Mouse (Mus musculus) heart, adult 18-20 months (tissue): ENCODE results near the gene Zfp652. TPM values are rescaled to one million over a fixed set of nuclear protein-coding genes. Genes with fewer than 3 reads are reported as not detected.

ENCODE experiments used
- DNase-seq, 2 experiments: peaks; one replicate each; pipeline ENCODE4 v3.0.0; 2021 to 2022; ENCODE audit warnings: mixed read lengths in 1 of 2
- total RNA-seq, 2 experiments: library from RNA; stranded (reverse); gene quantifications; 2 replicates each; pipeline ENCODE4 v1.2.3; 2021

Zfp652 gene
- total RNA-seq, 2 experiments from 2014 or later = 49.4 to 52.2 TPM

DNA sequence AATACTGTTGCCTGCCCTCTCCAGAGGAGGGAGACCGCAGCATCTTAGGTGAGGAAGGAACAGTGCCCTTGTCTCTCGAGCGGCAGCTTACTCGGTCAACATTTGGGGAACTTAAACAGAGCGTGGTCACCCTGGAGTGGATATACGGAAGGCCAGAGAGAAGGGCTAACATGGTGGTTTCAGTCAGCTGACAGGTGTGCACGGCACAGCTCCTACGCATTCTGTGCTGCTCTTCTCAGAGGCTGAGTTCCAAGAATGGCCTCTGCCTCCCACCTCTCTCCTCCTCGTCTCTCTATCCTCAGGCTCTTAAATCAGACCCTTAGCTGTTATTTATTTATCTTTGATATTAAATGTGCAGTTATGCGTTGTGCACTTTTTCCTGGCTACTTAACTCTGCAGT is 52.9 kb downstream of the Zfp652 start:
- no peak for DNase-seq

DNA sequence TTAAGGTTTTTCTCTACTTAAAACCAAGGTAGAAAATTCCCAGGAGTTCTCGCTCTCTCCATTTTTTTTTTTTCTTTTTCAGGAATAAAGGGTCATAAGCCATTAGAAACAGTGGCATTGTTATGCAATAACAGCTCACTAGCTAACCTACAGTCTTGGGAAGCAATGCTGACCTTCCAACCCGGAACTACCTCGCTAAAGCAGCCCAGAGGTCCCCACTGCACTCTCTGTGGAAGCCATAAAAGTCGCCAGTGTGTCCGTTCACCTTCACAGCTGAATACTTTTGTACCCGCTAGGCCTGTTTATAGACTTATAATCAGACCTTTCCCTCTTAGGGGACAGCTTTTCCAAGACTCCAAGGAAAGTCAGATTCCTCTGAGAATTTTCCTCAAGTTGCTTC is 55.8 kb downstream of the Zfp652 start:
- no peak for DNase-seq

DNA sequence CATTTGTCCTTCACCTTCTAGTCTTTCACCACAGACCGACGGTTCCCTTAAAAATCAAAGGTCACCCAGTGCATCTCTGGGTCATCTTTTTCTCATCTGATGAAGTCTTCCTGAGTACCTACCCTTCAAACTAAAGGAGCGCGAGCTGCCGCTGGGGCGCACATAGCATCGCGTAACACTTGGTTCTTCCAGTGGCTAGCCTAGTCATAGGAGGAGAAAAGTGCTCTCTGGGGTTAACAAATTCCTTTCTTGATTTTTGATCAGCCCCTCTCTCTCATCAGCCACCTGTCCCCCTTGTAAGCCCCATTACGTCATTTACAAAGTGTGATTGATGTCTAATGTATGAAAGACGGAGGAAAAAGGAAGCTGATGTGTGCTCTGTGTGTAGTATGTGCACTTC is 56.7 kb downstream of the Zfp652 start:
- no peak for DNase-seq

DNA sequence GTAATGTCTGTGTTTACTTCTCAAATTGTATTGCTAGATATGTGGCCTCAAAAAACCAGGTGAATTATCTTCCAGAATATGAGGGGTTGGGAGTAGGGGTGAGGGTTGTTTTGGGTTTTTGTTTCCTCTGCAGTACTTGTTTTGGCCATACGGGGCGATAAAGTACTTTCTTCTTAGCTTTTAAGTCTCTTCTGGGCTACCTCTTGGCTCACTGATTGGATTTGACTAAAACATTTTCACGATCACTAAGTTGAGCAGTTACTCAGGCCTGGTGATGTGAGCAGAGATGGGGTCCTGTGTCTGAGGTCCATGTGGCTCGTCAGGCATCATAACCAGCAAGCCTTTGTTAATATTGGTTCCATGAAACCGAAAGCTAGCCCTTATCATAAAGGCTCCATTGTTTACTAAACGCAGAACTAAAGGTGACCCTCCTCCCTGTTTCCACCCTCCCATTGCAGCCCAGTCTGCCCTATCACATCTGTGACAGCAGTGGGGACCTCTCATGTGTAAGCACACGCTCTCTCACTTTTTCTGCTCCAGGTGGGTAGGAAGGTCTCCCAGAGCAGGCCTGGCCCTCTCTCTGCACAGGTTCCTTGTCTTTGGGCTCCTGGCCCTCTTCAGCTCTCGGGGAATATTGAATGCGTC is 58.4 kb downstream of the Zfp652 start:
- peak in 1 of 2 experiments; percentile 66 for DNase-seq

DNA sequence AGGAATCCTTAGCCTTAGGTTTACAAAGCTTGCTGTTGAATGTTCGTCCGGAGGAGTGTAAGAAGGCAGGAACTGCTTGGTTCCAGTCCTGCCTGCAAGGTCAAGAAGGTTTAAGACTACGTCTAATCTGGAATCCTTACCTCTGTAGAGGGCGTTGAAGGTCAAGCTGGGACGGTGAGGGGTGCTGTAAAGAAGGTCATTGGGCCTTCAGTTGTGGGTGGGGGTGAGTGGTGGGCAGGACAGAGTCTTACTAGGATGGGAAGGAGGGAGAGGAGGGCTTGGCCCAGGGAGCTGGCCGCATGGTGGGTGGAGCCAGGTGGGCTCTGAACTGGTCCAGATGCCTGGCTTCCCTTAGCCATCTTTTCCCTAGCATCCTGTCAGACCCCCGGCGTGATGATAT is 59.2 kb downstream of the Zfp652 start:
- no peak for DNase-seq

DNA sequence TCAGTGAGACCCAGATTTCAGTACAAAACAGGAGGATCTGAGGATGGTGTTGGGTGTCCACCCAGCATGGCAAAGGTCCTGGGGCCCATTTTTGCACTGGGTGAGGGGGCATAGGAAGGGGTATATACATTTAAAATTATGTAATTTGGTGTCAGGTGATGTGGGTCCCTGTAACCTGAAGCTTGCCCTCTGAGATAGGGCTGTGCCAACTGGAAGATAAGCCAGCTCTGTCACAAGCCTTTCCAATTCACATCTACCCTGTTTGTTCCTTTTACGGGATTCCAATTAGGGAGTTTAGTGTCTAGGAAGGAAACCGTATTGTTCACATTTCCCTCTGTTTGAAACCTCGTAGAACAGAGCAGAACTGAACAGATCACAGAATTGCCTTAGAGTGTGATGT is 60.8 kb downstream of the Zfp652 start:
- peak in 1 of 2 experiments; percentile 29 for DNase-seq

DNA sequence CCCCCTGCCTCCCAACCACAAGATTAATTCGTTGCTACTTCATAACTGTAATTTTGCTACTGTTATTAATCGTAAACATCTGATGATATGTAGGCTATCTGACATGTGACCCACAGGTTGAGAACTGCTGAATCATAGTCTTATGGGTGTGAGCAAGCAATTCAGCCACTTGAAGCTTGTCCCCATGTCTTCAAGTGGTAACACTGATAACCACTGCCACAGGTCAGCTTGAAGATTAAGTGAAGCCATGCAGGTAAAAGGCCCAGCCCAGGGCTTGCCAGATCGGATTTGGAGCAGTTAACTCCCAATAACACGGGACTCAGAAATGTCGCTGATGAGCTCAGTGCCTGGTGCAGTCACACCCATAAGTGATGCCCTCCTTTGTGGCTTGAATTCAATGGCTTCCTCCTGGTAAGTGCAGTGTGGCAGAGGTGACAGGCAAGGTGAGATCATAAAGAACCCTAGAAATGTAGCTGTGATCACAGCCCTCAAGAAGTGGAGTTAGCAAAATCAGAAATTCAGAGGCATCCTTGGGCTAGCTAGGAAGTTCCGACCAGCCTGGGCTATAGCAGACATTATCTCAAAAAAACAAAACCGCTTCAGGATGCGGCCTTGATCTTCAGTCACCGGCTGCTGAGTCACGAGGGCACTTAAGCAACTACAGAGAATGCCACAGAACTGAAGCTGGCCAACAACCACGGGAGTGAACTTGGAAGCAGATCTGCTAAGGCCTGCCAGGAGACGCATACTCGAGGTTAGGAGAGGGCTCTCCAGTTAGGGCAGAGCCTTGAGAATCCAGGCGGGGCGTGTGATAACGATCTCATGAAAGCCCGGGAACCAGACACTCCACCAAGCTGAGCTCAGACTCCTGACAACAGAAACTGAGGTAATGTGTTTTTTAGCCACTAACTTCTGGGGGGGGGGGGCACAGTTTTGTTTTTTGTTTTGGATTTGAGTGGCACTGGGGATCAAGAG is 65.1 kb downstream of the Zfp652 start:
- peak; percentile 73 to 85 for DNase-seq

DNA sequence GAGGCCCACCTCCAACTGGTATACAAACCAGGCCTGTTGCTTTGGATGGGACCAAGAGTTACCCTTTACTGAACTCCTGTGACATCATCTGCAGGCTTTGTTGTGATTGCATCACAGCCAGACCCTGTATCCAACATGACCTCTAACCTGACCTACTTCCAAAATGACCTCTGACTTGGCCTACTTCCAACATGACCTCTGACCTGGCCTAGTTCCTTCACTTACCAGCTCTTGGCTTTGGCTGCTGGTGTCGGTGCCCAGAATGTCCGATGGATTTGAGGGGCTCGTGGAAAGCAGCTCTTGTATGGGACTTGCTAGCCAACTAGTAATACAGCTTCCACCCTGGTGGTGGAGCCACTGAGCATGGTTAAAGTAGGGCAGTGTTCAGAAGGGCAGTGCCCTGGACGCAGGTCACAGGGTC is 66.4 kb downstream of the Zfp652 start:
- no peak for DNase-seq

DNA sequence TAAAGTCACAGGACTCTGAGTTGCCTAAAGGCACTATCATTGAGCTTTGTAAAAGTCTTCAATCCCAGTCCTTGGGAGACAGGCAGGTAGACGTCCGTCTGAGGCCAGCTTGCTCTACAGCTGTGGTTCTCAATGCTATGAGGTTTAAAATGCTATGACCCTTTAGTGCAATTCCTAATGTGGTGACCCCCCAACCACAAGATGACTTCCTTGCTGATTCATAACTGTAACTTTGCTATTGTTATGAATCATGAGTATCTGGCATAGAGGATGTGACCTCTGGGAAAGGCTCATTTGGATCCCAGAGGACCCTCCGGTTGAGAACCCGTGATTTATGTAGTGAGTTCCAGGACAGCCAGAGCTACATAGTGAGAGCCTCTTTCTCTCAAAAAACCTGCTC is 66.9 kb downstream of the Zfp652 start:
- DNase-seq = no peak

DNA sequence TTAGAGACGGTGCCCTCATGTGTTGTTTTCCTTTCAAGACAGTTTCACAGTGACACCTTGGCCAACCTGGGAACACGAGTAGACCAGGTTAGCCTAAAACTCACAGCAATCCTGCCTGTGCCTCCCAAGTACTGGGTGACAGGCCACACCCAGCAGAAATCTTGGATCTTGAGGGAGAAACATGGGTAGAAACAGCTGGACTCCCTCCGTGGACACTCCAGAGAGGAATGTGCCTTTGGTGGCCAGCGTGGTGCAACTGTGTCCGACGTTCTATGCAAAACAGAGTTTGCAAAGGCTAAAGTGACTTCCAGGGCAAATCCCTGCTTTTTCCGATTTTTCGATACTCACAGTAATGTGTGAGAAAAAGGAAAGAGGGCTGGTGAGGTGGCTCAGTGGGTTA is 68.0 kb downstream of the Zfp652 start:
- no peak for DNase-seq

DNA sequence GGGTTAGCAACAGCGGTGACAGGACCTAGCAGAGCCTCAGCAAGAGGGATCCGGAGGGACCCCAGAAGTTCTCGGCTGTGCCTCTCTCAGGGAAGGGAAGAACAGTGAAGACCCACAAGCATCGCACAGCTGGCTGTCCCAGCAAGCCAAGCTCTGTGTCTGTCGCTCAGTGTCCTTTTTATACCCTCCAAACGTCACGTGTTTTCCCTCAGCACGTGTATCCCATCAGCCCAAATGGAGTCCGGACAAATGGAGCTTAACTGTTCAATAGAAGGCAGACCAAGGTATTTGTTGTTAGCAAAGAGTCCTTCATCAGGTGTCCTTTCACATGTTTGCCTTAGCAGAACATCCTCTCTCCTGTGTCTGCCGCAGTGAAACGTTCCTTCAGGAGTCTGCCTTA is 69.1 kb downstream of the Zfp652 start:
- no peak for DNase-seq

DNA sequence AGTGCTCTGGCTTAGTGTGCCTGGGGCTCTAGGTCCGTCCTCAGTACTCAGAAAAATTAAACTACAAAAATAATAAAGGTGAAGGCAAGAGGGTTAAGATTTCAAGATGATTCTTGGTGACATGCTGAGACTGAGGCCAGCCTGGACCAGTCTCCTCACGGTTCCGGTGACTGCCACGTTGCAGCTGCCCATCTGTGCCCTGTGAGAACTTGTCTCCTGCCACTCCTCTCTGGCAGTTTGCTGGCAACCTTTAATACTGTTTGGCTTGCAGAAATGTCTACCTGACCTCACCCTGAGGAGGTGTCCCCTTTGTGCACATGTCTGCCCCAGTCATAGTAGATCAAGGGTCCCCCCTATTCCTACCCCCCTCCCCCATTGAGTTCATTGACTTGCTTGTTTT is 71.0 kb downstream of the Zfp652 start:
- no peak for DNase-seq

DNA sequence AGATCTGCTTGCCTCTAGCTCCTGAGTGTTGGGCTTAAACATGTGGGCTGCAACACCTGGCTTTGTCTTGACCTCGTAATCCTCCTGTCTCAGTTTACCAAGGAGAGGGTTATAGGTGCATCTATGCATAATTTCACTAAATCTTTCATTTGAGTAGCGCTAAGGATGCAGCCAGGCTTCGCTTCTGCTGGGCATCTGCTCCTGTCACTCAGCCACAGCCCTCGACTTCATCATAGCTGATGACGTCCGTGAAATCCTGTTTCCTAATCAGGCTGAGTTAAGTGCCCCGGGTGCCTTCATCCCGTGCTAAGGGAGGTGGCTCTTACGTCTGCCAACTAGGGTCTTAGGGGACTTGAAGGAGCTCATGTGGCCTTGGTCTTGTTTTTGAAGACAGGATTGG is 71.5 kb downstream of the Zfp652 start:
- DNase-seq = no peak

DNA sequence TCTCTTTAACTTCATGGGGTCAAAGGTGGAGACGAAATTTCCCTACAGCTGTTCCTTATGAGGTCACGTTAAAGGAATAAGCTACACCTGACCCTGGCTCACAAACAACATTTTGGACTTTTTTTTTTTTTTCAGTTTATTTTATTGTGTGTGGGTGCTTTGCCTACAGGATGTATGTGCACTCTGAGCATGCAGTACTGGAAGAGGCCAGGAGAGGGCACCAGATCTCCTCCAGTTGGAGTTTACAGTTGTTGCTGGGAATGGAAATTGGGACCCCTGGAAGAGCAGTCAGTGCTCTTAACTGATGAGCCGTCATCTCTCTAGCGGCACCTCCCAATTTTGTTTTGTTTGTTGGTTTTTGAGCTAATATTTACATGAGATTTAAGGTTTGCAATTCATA is 73.2 kb downstream of the Zfp652 start:
- DNase-seq = no peak

DNA sequence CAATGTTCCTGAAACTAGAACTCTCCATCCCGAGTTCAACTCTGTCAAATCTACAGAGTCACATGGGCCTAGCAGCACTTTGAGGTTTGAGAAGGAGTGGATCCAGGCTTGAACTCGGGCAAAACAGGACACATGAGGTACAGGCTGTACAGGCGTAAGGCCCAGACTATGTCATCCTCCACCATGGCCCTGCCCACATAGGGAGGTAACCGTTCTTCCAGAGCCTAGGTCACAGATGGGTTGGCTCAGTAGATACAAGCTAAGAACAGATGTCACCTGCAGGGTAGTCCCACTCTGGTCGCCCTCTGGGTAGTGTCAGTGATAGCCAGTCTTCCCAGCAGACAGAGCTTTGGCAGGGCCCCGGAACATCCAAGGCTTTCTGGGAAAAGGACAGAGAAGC is 74.0 kb downstream of the Zfp652 start:
- DNase-seq = no peak

DNA sequence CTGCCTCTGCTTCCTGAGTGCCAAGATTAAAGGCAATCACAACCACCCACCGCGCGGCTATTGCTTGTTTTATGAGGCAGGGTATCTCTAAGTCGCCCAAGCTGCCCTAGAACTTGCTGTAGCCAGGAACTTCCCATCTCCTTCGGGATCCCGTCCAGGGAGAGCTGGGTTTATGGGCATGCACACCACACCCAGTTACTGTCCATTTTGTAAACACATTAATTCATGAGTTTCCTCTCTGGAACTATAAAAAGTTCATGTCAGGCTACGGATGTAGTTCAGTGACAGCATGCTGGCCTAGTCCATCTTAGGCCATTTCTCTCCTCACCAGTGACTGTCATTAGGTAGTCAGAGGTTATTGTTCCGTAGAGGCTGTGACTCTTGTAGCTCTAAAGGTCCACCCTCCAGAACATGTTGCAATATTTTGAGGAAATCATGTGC is 77.0 kb downstream of the Zfp652 start:
- DNase-seq = peak in 1 of 2 experiments; percentile 51

DNA sequence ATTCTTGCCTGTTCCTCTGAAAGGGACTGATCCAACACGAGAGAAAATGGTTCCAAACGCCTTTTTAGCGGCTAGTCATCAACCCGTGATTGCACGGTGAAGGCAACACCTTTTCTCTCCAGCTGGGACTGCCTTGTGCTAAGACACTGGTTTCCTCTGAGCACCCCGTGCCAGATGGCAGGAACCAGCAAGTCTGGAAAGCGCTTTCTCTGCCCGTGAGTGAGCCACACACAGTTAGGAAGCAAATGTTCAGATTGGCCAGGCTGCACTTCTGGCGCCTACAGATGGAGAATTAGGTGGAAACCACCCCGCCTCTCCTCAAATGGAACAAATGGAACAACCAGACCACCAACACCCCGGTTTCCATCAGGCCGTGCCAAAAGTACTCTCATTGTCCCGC is 79.3 kb downstream of the Zfp652 start:
- peak in 1 of 2 experiments; percentile 57 for DNase-seq

DNA sequence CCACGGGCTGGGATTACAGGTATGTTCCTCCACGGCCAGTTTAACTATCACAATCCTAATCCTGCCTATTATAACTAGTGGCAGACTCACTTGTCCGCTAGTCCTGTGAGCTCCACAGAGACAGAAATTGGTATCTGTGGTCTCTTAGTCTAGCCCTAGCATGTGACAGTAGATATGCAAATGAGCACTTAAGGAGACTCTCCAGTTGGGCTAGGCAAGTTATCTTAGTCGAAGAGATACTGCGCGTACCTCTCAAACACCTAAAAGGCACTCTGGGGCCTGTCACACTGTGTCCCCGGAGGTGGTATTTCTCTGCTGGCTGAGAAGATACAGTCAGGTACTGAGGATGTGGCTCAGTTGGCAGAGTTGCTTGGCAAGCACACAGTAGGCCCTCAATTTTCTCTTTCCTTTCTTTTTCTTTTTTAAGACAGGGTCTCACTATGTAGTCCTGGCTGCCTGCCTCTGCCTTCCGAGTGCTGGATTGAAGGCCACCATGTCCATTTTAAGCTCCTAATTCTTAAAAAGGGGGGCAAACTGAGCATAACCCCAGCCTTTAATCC is 80.6 kb downstream of the Zfp652 start:
- no peak for DNase-seq

DNA sequence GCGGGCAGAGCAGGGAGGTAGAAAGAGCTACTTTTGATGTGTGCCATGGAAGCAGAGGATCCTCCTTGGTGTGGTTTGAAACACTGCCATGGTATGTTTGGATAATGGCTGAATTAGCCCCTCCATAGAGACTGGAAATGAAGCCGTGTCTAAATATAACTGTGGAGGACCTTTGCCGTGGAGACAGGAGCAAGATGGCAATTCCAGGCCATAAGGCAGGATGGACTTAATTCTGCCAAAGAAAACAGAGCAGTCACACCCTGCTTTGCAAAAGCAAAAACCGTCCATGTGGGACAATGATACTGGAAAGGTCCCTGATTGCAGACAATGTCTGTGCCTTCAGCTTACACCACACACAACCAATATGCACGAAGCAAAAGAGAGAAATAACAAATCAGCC is 81.7 kb downstream of the Zfp652 start:
- peak; percentile 22 to 67 for DNase-seq

DNA sequence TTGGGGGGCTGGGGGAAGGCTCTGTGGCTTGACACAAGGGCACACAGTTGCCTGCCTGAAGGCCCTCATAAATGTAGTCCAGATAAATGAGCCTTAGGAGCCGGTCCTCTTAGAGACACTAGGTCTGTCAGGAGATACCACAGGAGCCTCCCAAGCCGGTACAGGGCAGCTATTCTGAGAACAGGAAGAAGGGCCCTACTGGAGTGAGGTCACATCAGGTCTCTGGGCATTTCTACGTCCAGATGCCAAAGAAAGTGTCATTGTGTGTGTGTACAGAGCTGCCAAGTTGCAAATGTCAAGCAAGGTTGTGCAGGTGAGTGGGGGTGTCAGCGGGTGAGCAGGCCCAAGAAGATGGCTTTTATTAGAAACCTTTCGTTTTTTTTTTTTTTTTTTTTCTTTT is 83.1 kb downstream of the Zfp652 start:
- DNase-seq = peak; percentile 44 to 68

DNA sequence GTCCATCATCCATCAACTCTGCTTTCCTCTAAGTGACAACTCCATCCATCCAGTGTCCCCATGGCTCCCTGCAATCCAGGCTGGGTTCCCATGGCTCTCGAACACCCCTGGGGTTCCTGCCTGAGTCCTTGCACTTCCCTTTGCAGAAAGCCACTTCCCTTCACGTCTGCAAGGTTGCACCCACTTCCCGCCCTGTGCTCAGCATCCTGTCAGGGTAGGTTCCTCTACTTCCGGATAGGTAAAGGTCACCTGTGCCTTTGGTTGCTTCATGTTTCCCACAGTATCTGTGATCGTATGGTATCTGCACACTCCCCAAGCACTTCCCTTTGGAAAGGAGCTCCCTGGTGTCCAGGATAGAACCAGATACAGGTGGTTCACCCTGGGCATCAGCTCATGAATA is 92.5 kb downstream of the Zfp652 start:
- no peak for DNase-seq

DNA sequence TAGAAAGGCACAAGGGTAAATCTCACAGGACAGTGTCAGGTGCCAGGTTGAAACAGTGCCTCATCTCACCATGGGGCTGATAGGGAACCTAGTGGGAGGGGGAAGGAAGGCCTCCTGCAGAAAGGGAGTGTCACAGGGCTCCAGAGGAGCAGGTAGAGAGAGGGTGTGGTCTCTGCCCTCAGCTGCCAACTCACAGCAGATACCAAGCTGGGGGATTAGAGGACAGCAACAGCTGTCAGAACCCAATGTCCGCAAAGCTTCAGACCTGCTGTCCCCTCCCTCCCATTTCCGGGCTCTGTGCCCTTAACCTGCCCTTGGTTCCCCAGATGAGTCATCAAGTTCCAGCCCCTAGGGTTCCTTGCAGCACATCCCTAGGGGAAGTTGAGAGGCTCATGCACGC is 93.1 kb downstream of the Zfp652 start:
- peak in 1 of 2 experiments; percentile 25 for DNase-seq

DNA sequence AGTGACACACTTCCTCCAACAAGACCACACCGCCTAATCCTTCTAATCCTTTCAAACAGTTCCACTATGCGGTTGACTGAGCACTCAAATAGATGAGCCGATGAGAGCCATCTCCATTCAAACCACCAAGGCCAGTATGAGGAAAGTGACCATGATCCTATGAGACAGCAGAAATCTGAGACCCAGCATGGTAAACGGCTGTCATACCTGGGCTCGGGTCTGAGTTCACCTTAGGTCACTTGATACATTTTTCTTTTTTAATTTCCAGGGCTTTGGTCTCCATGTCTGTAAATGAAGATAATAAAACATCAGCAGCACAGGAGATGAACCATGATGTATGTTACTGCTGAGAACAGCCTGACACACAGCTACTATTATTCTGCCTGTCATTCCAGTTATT is 95.4 kb downstream of the Zfp652 start:
- DNase-seq = no peak
